Mouse (Mus musculus) megakaryocyte, embryonic 14.5 days (primary cell): ENCODE measurements at regions not wholly inside any gene's neighbourhood (a gene's known extent, or its start where the extent isn't known, plus 50 kb on each side); places are given as distances from the start of the nearest gene placed in this dataset.

Experiments
- H3K27me3 ChIP-seq: replicated peaks from 2 replicates; pipeline ENCODE3; 2012; ENCODE audit warnings: inconsistent platforms
- H3K36me3 ChIP-seq: replicated peaks from 2 replicates; pipeline ENCODE3; 2012; ENCODE audit warnings: low read length, inconsistent platforms, mixed read lengths
- H3K4me1 ChIP-seq: 2 replicates; pipeline ENCODE4 v1.6.1; 2012; ENCODE audit warnings: inconsistent platforms
- H3K4me3 ChIP-seq: replicated peaks from 2 replicates; pipeline ENCODE3; 2012; ENCODE audit warnings: moderate library complexity, mild to moderate bottlenecking, inconsistent platforms
- H3K9me3 ChIP-seq: 2 replicates; pipeline ENCODE4 v1.6.1; 2012; ENCODE audit warnings: inconsistent platforms
- FLI1 ChIP-seq: IDR thresholded peaks from 2 replicates; pipeline ENCODE4 v1.6.1; 2012; ENCODE audit warnings: low read length, inconsistent platforms, mixed read lengths
- GATA1 ChIP-seq: IDR thresholded peaks from 3 replicates; pipeline ENCODE4 v1.6.1; 2012; ENCODE audit warnings: mixed read lengths, low read length, inconsistent platforms, borderline replicate concordance

- Histone ChIP-seq H3K4me3 (no peak overlapping the region), H3K9me3 (peaks cover 7% of the 10 kb centered on the region; the same call in 1 of the 2 replicates), H3K27me3 (no peaks in the 10 kb centered on the region), H3K4me1 (no peaks in the 10 kb centered on the region), H3K36me3 (no peaks in the 10 kb centered on the region)
- TF ChIP-seq FLI1 (no peak), GATA1 (no peak)
Observed at GRCm38 (mm10) chr15:31973889-31974288, 203.2 kb upstream of the Tas2r119 start.

GRCm38 (mm10) chr15:31976461-31976860 is 200.6 kb upstream of the Tas2r119 start:
- H3K9me3 ChIP-seq = peaks cover 7% of the 10 kb centered on the region; the same call in 1 of the 2 replicates
- H3K36me3 ChIP-seq = no peaks in the 10 kb centered on the region
- no peaks in the 10 kb centered on the region for H3K4me1 ChIP-seq
- no peaks in the 10 kb centered on the region for H3K27me3 ChIP-seq
- no peak overlapping the region for H3K4me3 ChIP-seq
- no peak for TF ChIP-seq FLI1
- TF ChIP-seq GATA1 = no peak

- TF ChIP-seq FLI1 (no peak), GATA1 (no peak)
- no peaks in the 10 kb centered on the region for H3K4me1 ChIP-seq
- no peaks in the 10 kb centered on the region for H3K27me3 ChIP-seq
- H3K9me3 ChIP-seq = peaks cover 4% of the 10 kb centered on the region; the same call in 1 of the 2 replicates
- H3K36me3 ChIP-seq = no peaks in the 10 kb centered on the region
- H3K4me3 ChIP-seq = no peak overlapping the region
Observed at GRCm38 (mm10) chr15:31977563-31977962, 199.5 kb upstream of the Tas2r119 start.

GRCm38 (mm10) chr15:31979961-31980360 is 197.1 kb upstream of the Tas2r119 start:
- Histone ChIP-seq H3K36me3 (no peaks in the 10 kb centered on the region), H3K27me3 (no peaks in the 10 kb centered on the region), H3K9me3 (peaks cover 4% of the 10 kb centered on the region; the same call in 1 of the 2 replicates), H3K4me1 (no peaks in the 10 kb centered on the region), H3K4me3 (no peak overlapping the region)
- TF ChIP-seq GATA1 (no peak), FLI1 (no peak)

GRCm38 (mm10) chr15:31980791-31981190 is 196.3 kb upstream of the Tas2r119 start:
- TF ChIP-seq GATA1 = no peak
- no peak for TF ChIP-seq FLI1

GRCm38 (mm10) chr15:31987291-31987690 is 189.8 kb upstream of the Tas2r119 start:
- Histone ChIP-seq H3K36me3 (no peaks in the 10 kb centered on the region), H3K27me3 (no peaks in the 10 kb centered on the region), H3K4me1 (no peaks in the 10 kb centered on the region), H3K9me3 (no peaks in the 10 kb centered on the region), H3K4me3 (no peak overlapping the region)
- TF ChIP-seq FLI1 = no peak
- no peak for TF ChIP-seq GATA1

More at GRCm38 (mm10) chr15:31980791-31981190, 196.3 kb upstream of the Tas2r119 start:
- Histone ChIP-seq H3K27me3 (no peaks in the 10 kb centered on the region), H3K4me1 (no peaks in the 10 kb centered on the region), H3K9me3 (peaks cover 4% of the 10 kb centered on the region; the same call in 1 of the 2 replicates), H3K36me3 (no peaks in the 10 kb centered on the region), H3K4me3 (no peak overlapping the region)

DNA sequence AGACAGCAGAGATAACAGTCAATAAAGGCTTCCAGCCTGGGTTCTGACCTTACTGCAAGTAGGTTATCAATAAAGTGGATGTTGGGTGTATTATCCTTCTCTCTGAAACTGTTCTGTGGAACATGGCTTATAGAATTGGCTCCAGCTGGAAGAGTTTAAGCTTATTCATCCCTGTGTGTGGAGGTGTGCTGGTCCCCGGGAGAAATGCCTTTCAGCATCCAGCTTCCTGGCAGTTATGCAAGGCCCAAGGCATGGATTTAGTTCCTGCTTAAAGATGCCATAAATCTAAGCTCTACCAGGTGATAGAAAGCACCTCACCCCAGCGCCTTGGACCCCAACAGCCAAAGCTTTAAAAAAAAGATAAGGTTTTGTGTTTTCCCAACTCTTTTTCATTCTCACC is 188.0 kb upstream of the Tas2r119 start:
- no peaks in the 10 kb centered on the region for H3K27me3 ChIP-seq
- H3K9me3 ChIP-seq = no peaks in the 10 kb centered on the region
- H3K36me3 ChIP-seq = no peaks in the 10 kb centered on the region
- TF ChIP-seq GATA1 (no peak), FLI1 (no peak)
- no peak overlapping the region for H3K4me3 ChIP-seq
- H3K4me1 ChIP-seq = no peaks in the 10 kb centered on the region

DNA sequence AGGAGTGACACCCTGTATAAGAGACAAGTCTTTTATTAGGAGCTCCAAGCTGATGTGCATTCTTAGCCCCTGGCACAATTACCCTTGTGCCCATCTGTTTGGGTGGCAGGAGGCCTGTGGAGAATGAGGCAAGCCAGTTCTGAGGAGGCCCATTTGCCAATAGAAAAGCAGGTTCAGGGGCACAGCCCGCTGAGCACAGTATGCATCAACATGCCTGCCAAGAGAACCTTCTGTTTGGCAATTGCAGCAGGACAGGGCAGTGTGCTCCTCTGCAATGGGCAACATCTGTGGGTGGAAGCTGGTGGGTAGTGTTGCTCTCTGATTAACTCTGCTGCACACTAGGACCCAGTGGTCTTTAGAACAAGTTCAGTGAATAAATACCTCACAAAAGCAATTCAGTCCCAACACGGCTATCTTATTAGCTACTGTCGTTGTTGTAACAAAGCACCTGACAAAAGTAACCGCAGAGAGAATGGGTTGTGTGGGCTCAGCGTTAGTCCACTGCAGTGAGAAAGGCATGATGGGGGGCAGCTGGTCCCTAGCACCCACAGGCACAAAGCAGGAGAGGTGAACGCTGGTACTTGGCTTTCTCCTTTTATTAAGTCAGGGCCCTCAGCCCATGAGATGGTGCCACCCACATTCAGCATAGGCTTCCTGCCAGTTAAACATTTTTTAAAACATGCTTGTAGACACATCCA is 187.3 kb upstream of the Tas2r119 start:
- Histone ChIP-seq H3K9me3 (no peaks in the 10 kb centered on the region), H3K36me3 (no peaks in the 10 kb centered on the region), H3K27me3 (no peaks in the 10 kb centered on the region), H3K4me3 (no peak overlapping the region), H3K4me1 (no peaks in the 10 kb centered on the region)
- TF ChIP-seq GATA1 (no peak), FLI1 (no peak)

- no peaks in the 10 kb centered on the region for H3K4me1 ChIP-seq
- no peaks in the 10 kb centered on the region for H3K27me3 ChIP-seq
- TF ChIP-seq GATA1 (no peak), FLI1 (no peak)
- H3K9me3 ChIP-seq = 0 out of 2 replicates have a peak, but pooled peaks cover 4% of the 10 kb centered on the region
- H3K36me3 ChIP-seq = no peaks in the 10 kb centered on the region
- H3K4me3 ChIP-seq = no peak overlapping the region
Observed at GRCm38 (mm10) chr15:31997996-31998395, 179.1 kb upstream of the Tas2r119 start.

DNA sequence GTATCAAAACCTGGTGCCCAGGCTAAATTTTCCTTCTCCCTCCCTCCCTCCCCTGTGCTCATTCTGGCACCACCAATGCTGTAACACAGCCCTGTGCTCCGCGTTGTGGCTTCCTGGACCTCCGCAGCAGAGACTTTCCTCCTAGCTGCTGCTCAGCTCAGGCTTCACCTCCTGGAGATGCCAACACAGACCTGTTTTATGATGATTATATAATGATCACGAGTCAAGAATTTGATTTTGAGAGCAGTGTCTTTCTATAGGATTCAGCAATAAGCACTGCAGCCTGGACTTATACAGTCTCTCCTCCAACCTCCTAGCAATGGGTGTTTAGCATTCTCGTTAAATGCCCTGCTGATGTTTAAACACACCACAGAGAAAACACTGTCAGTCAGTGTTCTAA is 177.5 kb upstream of the Tas2r119 start:
- H3K36me3 ChIP-seq = no peaks in the 10 kb centered on the region
- no peak overlapping the region for H3K4me3 ChIP-seq
- H3K9me3 ChIP-seq = 0 out of 2 replicates have a peak, but pooled peaks cover 4% of the 10 kb centered on the region
- H3K27me3 ChIP-seq = no peaks in the 10 kb centered on the region
- H3K4me1 ChIP-seq = no peaks in the 10 kb centered on the region
- TF ChIP-seq FLI1 = no peak
- no peak for TF ChIP-seq GATA1
